Mouse (Mus musculus) MEL (cell line): ENCODE data around the gene Dnajc22.
A peak's percentile ranks its signal among the peaks of the same experiment; 100 is the strongest.

Experiments
- CTCF ChIP-seq, 3 experiments: IDR thresholded peaks in 2 of 3; conservative IDR thresholded peaks in 1 of 3; 2 replicates each; pipeline ENCODE4 v1.5.1; 2011 to 2012; ENCODE audit warnings: low read length in 3 of 3, low read depth in 2 of 3, mild to moderate bottlenecking in 2 of 3, improper control_type of control experiment in 1 of 3, inconsistent platforms in 1 of 3, mixed read lengths in 1 of 3, moderate library complexity in 1 of 3; ENCODE audit not compliant: control insufficient read depth in 1 of 3, insufficient read depth in 1 of 3, poor library complexity in 1 of 3, severe bottlenecking in 1 of 3
- E2F4 ChIP-seq: IDR thresholded peaks from 2 replicates; pipeline ENCODE4 v1.6.1; 2011; ENCODE audit warnings: low read depth, low read length, improper control_type of control experiment, borderline replicate concordance
- EP300 ChIP-seq, 2 experiments: IDR thresholded peaks; 2 replicates each; pipeline ENCODE4 v1.6.1; 2011; ENCODE audit warnings: improper control_type of control experiment in 2 of 2, low read length in 2 of 2, low read depth in 1 of 2, mild to moderate bottlenecking in 1 of 2
- MXI1 ChIP-seq: IDR thresholded peaks from 2 replicates; pipeline ENCODE4 v1.6.1; 2011; ENCODE audit warnings: mild to moderate bottlenecking, low read depth, low read length, improper control_type of control experiment
- MYC ChIP-seq: IDR thresholded peaks from 2 replicates; pipeline ENCODE4 v1.6.1; 2011; ENCODE audit warnings: low read depth, mild to moderate bottlenecking, low read length, improper control_type of control experiment, moderate library complexity
- POLR2A ChIP-seq, 2 experiments: IDR thresholded peaks; 2 replicates each; pipeline ENCODE4 v1.6.1; 2011 to 2012; ENCODE audit warnings: low read length in 2 of 2, mild to moderate bottlenecking in 2 of 2, control low read depth in 1 of 2, improper control_type of control experiment in 1 of 2, low read depth in 1 of 2, moderate library complexity in 1 of 2; ENCODE audit not compliant: control insufficient read depth in 1 of 2, insufficient read depth in 1 of 2, poor library complexity in 1 of 2
- RCOR1 ChIP-seq: IDR thresholded peaks from 2 replicates; pipeline ENCODE4 v1.6.1; 2012; ENCODE audit warnings: low read depth, mild to moderate bottlenecking, inconsistent platforms, low read length, improper control_type of control experiment
- TAL1 ChIP-seq: IDR thresholded peaks from 2 replicates; pipeline ENCODE4 v1.6.1; 2012; ENCODE audit warnings: mild to moderate bottlenecking, inconsistent platforms, low read length, moderate library complexity, mixed read lengths
- USF1 ChIP-seq: IDR thresholded peaks from 2 replicates; pipeline ENCODE4 v1.6.1; 2014; ENCODE audit warnings: low read depth, mild to moderate bottlenecking, inconsistent platforms, low read length, improper control_type of control experiment, moderate library complexity
- USF2 ChIP-seq, 2 experiments: IDR thresholded peaks; 2 replicates each; pipeline ENCODE4 v1.6.1; 2011 to 2012; ENCODE audit warnings: improper control_type of control experiment in 2 of 2, low read length in 2 of 2, borderline replicate concordance in 1 of 2, inconsistent platforms in 1 of 2, low read depth in 1 of 2, mild to moderate bottlenecking in 1 of 2; ENCODE audit not compliant: insufficient read depth in 1 of 2

GRCm38 (mm10) chr15:99115065-99115423, 22.1 kb downstream of the Dnajc22 start:
- TF ChIP-seq RCOR1 (peak; percentile 85), POLR2A (IDR thresholded peaks at IDR 0.05; ENCODE audit: control insufficient read depth in 1 of 2, insufficient read depth in 1 of 2, low read depth in 1 of 2, low read length in 2 of 2, poor library complexity in 1 of 2) (no peak), EP300 (IDR thresholded peaks at IDR 0.05; ENCODE audit: low read depth in 1 of 2, low read length in 2 of 2) (peak; percentile 72 to 92), USF1 (no peak), E2F4 (no peak), CTCF (IDR thresholded peaks at IDR 0.05 in 2 of 3, conservative IDR thresholded peaks at IDR 0.05 in 1 of 3; ENCODE audit: control insufficient read depth in 1 of 3, insufficient read depth in 1 of 3, low read depth in 2 of 3, low read length in 3 of 3, poor library complexity in 1 of 3, severe bottlenecking in 1 of 3) (no peak), TAL1 (no peak), MYC (no peak), USF2 (IDR thresholded peaks at IDR 0.05; ENCODE audit: borderline replicate concordance in 1 of 2, insufficient read depth in 1 of 2, low read depth in 1 of 2, low read length in 2 of 2) (no peak), MXI1 (0 out of 2 replicates have a peak, but pooled peaks have one; percentile 27)
